Mouse (Mus musculus) hindbrain, embryonic 10.5 days (tissue): ENCODE measurements around the gene Mt3. TPM values are rescaled to one million over a fixed set of nuclear protein-coding genes. Genes with fewer than 3 reads are reported as not detected.

Source experiments
- DNase-seq: peaks from one replicate; pipeline ENCODE4 v3.0.0-alpha.2; 2017; ENCODE audit warnings: low spot score
- H3K27ac ChIP-seq: fragments of 300-500 bp; sonication (generic); 2 replicates; pipeline ENCODE4 v1.5.1; 2016; ENCODE audit warnings: mild to moderate bottlenecking, moderate library complexity
- H3K27me3 ChIP-seq: fragments of 300-500 bp; sonication (generic); 2 replicates; pipeline ENCODE4 v1.6.1; 2016; ENCODE audit warnings: mild to moderate bottlenecking; ENCODE audit not compliant: poor library complexity, insufficient read depth, severe bottlenecking
- H3K36me3 ChIP-seq: fragments of 300-500 bp; sonication (generic); 2 replicates; pipeline ENCODE4 v1.6.1; 2016; ENCODE audit warnings: mild to moderate bottlenecking, moderate library complexity
- H3K4me1 ChIP-seq: fragments of 300-500 bp; sonication (generic); replicated peaks from 2 replicates; pipeline ENCODE4 v1.6.1; 2016; ENCODE audit warnings: mild to moderate bottlenecking
- H3K4me3 ChIP-seq: fragments of 300-500 bp; sonication (generic); 2 replicates; pipeline ENCODE4 v1.5.1; 2016; ENCODE audit warnings: mild to moderate bottlenecking, moderate library complexity
- H3K9me3 ChIP-seq: fragments of 300-500 bp; sonication (generic); 2 replicates; pipeline ENCODE4 v1.6.1; 2016; ENCODE audit warnings: mild to moderate bottlenecking, moderate library complexity
- WGBS: fragments of 180-500 bp; shearing (Covaris S2); methylation state at CpG from one replicate; pipeline ENCODE4 v1.1.7; 2016; 5-methylcytosine and 5-hydroxymethylcytosine counted together
- polyA plus RNA-seq: library from polyadenylated mRNA; unstranded; fragments of >200 nt; fragmentation: Nextera tagmentation; extraction: Ambion mirVana; gene quantifications from 2 replicates; pipeline ENCODE4 v1.2.1, GENCODE M21; 2016

Mt3 gene
- polyA plus RNA-seq, 1 experiment from 2014 or later = 13.2 TPM

DNA sequence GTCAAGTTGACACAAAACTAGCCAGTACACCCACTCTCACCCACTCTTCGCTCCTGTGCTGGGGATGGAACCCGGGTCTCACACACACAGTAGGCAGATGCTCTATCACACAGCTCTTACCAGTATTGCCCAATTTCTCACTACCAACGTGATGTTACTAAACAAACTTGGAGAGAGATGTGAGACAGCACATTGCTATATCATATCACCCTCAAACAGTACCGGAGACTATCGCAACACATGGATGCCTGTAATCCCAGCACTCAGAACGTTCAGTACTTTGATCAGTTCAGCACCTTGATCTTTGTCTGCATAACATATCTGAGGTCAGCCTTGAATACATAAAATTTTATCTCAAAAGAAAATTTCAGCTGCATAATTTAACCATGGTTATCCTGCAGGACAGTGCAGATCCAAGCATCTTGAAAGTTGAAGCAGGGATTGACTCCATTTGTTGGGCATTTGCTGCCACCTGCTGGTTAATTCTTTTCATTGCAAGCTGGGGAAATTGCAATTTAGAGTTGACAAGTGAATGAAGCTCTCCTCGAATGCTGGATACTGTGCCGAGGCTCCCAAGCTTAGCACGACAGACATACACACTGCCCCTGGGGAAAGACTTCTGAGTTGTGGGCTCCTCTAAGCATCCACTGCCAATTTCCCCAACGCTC is 46.9 kb downstream of the Mt3 start:
- no peak overlapping the region for H3K27ac ChIP-seq
- peak; percentile 74 for DNase-seq
- 46% methylated on average over 10 of the region's 10 CpGs for WGBS

More for the DNA sequence above, 46.9 kb downstream of the Mt3 start:
- Histone ChIP-seq H3K27me3 (no peaks in the 10 kb centered on the region), H3K4me3 (no peak overlapping the region), H3K36me3 (no peaks in the 10 kb centered on the region), H3K4me1 (no peaks in the 10 kb centered on the region; the same call in 1 of the 2 replicates), H3K9me3 (no peaks in the 10 kb centered on the region)

Other genes starting within 250 kb of the Mt3 start
- 41.4 and 48.4 TPM in 2 replicates for gene Amfr, start 139.8 kb upstream of the Mt3 start, polyA plus RNA-seq
- gene Nudt21, start 115.6 kb upstream of the Mt3 start, polyA plus RNA-seq = 162 and 166 TPM in 2 replicates
- 10.8 and 12.1 TPM in 2 replicates for gene Ogfod1, start 115.4 kb upstream of the Mt3 start, polyA plus RNA-seq
- 16.9 and 19.0 TPM in 2 replicates for gene Bbs2, start 53.7 kb upstream of the Mt3 start, polyA plus RNA-seq
- gene Mt4, start 15.4 kb upstream of the Mt3 start, polyA plus RNA-seq = not detected in 2 replicates
- gene Mt2, start 20.1 kb downstream of the Mt3 start, polyA plus RNA-seq = 48.0 and 63.2 TPM in 2 replicates
- 159 and 234 TPM in 2 replicates for gene Mt1, start 26.5 kb downstream of the Mt3 start, polyA plus RNA-seq
- gene Nup93, start 62.0 kb downstream of the Mt3 start, polyA plus RNA-seq = 114 and 134 TPM in 2 replicates
- gene Slc12a3, start 176.6 kb downstream of the Mt3 start, polyA plus RNA-seq = 0.09 TPM in 1 of 2 replicates, not detected in the other
- gene Herpud1, start 233.8 kb downstream of the Mt3 start, polyA plus RNA-seq = 57.3 and 59.5 TPM in 2 replicates